Mouse (Mus musculus): ENCODE measurements around the gene Cnnm4. TPM values are rescaled to one million over a fixed set of nuclear protein-coding genes. Genes with fewer than 3 reads are reported as not detected.

Cnnm4 gene
- 0.69 and 1.3 TPM in 2 replicates for polyA plus RNA-seq (2012; ENCODE audit: low replicate concordance)

DNA sequence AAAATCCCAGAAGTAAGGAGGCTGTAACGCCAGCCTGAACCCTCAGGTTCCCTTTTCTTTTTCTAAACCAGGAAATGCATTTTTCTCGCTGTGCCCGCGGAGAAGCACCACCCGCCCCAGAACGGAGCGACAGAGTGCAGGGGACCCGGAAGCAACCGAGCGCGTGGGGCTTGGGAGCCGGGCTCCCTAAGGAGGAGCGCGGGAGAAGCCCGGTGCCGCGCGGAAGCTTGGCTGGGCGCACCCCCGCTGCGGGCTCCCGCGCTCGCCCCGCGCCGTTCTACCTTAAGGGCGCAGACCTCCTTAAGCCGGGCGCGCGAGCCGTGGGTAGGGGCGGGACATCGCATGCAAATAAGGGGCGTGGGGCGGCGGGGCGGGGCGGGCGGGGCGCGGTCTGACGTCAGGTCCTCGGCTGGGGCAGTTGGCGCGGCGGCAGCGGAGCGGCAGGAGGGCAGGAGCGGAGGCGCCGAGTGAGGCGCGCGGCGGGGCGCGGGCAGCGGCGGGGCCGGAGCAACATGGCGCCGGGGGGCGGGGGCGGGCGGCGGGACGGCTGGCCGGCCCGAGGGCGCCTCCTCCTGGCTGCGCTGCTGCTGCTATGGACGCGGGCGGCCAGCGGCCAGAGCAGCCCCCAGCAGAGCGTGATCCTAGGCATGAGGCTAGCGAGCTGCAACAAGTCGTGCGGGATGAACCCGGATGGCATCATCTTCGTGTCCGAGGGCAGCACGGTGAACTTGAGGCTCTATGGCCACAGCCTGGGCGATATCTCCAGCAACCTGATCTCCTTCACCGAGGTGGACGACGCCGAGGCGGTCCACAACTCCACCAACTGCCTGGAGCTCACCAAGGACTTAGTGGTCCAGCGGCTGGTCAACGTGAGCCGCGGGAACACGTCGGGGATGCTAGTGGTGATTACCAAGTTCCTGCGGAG, at the start of gene Cnnm4:
Cnnm4 (plus strand) TSS at position 440 of the 925 bp plus-strand sequence.

DNA sequence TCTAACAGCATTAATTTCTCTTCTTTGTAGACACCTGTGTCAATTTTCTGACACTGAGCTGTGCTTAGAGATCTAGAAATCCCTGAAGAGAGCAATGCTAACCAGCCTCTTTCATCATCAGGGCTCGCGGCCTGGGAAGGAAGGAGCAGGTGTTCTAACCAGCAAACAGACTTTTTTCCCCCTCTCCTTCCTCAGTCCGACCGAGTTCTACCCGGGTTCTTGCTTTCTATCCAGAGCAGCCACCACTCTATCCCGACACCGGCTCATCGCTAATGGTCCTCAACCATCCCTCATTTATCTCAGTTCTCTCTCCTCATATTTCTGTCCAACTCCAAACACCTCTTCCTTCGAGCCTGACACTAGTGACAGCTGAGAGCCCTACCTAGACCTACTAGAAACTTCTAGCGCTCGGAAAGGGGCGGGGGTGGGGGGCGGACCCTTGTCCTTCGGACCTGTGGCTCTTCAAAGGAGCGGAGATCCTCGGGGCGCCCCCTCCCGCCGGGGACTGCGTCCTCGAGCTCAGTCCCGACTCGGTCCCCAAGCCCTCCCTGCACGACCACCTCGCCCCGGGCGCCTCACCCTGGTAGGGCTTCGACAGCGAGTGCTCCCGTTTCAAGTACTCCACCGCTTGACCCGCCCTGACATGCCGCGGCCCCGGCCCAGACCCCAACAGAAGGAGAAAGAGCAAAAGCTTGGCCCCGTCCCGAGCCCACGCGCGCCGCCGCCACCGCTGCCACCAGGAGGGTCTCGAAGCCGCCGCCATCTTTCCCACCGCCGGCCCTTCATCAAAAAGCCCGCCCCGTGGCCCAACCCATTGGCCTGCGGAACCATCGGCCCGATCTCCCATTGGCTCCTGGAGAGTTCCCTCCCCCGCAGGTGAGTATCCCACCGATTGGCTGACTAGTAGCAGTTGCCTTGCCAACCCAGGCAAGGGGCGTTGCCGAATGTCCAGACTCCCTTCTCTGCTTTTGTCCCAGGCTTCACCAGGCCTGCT, 26.7 kb upstream of the Cnnm4 start, which contains the start of gene Lman2l:
Lman2l (minus strand) TSS at position 801 of the 994 bp plus-strand sequence.

DNA sequence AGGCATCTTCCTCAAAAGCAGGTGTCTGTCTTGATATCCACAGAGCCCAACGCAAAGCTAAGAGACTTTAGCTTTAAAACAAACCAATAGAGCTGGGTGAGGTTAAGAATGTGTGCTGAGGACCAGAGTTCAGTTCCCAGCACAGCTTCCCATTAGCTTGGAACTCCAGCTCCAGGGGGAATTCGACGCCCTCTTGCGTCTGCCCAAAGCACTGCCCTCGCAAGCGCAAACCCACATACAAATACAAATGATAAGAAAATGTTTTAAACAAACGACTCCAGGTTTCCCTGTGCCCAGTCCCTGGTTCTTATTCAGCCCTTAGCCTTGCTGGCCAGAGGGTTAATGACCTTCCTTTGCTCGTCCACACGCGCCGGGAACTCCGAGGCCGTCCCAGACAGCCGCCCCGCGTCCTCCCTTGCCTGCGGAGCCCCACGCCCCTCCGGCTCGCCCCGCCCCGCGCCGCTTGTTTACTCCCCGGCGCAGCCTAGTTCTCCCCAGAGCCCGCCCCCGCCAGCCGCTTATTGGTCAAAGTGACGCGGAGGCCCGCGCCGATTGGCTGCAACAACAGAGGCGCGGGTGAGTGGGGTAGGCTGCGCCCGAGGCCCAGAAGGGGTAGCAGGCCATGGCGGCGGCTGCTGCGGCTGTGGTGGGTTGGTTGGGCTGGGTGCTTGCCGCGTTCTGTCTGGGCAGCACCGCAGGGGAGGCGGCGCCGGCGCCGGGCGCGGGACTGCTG, 40.0 kb downstream of the Cnnm4 start, which contains the start of gene Cnnm3:
Cnnm3 (plus strand) TSS at position 579 of the 733 bp plus-strand sequence.

DNA sequence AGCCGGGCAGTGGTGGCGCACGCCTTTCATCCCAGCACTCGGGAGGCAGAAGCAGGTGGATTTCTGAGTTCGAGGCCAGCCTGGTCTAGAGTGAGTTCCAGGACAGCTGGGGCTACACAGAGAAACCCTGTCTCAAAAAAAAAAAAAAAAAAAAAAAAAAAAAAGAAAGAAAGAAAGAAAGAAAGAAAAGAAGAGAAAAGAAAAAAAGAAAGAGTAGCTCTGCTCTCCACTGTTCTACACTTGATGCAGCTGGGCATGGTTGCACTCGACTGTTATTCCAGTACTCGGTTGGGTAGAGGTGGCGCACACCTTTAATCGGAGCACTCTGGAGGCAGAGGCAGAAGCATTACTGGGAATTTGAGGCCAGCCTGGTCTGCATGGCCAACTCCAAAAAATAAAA, 65.4 kb downstream of the Cnnm4 start, which contains the start of gene Ankrd23:
Ankrd23 (minus strand) TSS at position 101 of the 400 bp plus-strand sequence.

DNA sequence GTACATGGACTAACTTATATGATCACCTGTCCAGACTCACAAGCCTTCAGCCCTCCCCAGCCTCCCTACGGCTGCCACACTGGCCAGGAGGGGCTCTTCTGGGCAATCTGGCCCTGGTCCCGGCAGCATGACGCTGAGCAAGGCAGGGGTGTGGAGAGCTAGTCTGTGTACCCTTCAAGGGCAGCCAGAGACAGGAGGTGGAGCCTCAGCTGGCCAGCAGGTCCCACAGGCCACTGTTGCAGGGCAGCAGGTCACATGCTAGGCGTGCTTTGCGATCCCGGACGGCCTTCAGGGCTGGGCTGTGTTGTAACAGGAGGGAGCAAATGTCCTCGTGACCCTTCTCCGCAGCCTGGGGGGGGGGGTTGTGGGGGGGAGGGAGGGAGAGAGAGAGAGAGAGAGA, 67.8 kb downstream of the Cnnm4 start, which contains the start of gene Gm42417:
Gm42417 (minus strand) TSS at position 244 of the 400 bp plus-strand sequence.

DNA sequence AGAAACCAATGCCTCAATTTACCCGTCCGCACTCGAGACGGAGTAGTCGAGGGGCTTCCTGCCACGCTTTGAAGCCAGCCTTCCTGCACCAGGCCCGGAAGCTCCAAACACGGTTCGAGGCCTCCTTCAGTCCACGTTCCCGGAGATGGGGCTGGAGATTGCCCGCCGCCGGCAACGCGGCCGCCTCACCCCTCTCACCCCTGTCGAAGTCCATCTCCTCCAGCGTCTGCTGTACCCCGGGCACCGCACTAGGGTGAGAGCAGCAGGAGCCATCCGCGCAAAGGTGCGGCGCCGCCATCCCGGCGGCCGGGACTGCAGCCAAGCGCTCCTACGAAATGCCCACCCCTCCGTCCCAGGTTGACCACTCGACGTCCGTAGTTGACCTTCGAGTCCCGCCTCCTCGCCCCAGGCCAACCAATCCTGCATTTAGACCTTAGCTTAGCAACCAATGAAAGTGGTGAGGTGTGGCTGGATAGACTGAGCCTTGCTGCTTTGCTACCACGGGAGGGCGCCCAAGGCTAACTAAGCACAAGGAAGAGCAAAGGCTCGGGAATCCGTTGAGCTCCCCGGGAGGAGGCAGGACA, 75.6 kb downstream of the Cnnm4 start, which contains the start of gene Ankrd39:
Ankrd39 (minus strand) TSS at position 558 of the 584 bp plus-strand sequence.

Other genes starting within 250 kb of the Cnnm4 start
- gene Uggt1, start 226.9 kb upstream of the Cnnm4 start, polyA plus RNA-seq (2012; ENCODE audit: low replicate concordance): 3.7 and 7.1 TPM in 2 replicates
- 5.3 and 6.6 TPM in 2 replicates for gene Neurl3, start 196.9 kb upstream of the Cnnm4 start, polyA plus RNA-seq (2012; ENCODE audit: low replicate concordance)
- 39.1 and 55.7 TPM in 2 replicates for gene Arid5a, start 163.9 kb upstream of the Cnnm4 start, polyA plus RNA-seq (2012; ENCODE audit: low replicate concordance)
- gene Kansl3, start 102.4 kb upstream of the Cnnm4 start, polyA plus RNA-seq (2012; ENCODE audit: low replicate concordance): 7.5 and 26.5 TPM in 2 replicates
- gene Fer1l5, start 99.3 kb upstream of the Cnnm4 start, polyA plus RNA-seq (2012; ENCODE audit: low replicate concordance): not detected in 2 replicates
- 4.5 and 5.6 TPM in 2 replicates for gene Lman2l, start 26.3 kb upstream of the Cnnm4 start, polyA plus RNA-seq (2012; ENCODE audit: low replicate concordance)
- gene Cnnm3, start 40.2 kb downstream of the Cnnm4 start, polyA plus RNA-seq (2012; ENCODE audit: low replicate concordance): 17.9 and 18.7 TPM in 2 replicates
- gene Ankrd23, start 65.3 kb downstream of the Cnnm4 start, polyA plus RNA-seq (2012; ENCODE audit: low replicate concordance): 7.4 and 13.1 TPM in 2 replicates
- gene Gm42417, start 67.8 kb downstream of the Cnnm4 start, polyA plus RNA-seq (2012; ENCODE audit: low replicate concordance): not detected in 2 replicates
- gene Ankrd39, start 75.8 kb downstream of the Cnnm4 start, polyA plus RNA-seq (2012; ENCODE audit: low replicate concordance): 4.4 and 8.5 TPM in 2 replicates
- 0.53 and 4.0 TPM in 2 replicates for gene Sema4c, start 86.7 kb downstream of the Cnnm4 start, polyA plus RNA-seq (2012; ENCODE audit: low replicate concordance)
- gene Fam178b, start 211.6 kb downstream of the Cnnm4 start, polyA plus RNA-seq (2012; ENCODE audit: low replicate concordance): 1.3 TPM in 1 of 2 replicates, not detected in the other
- gene Cox5b, start 219.8 kb downstream of the Cnnm4 start, polyA plus RNA-seq (2012; ENCODE audit: low replicate concordance): 890 and 1,069 TPM in 2 replicates
- gene 4933424G06Rik, start 238.5 kb downstream of the Cnnm4 start, polyA plus RNA-seq (2012; ENCODE audit: low replicate concordance): not detected in 2 replicates
- gene Actr1b, start 242.8 kb downstream of the Cnnm4 start, polyA plus RNA-seq (2012; ENCODE audit: low replicate concordance): 41.9 and 49.7 TPM in 2 replicates